8 mouse cellular contexts compared by ENCODE assay signal in genomic region chrX:7657221-7657639, GRCm38 (mm10). TPM values are rescaled to one million over a fixed set of nuclear protein-coding genes. Genes with fewer than 3 reads are reported as not detected.
A peak's percentile ranks its signal among the peaks of the same experiment; 100 is the strongest.
DNase-seq lines count a peak whose midpoint lies in the region; ATAC-seq and TF ChIP-seq lines count a peak whose summit lies in the region.

Gene Prickle3, plus strand, starts transcription at chrX:7657260.

- peak within 1 kb of the TSS; percentile 23 for H3K4me3 ChIP-seq in hindbrain, postnatal 0 days (ENCODE audit: low read length)
- H3K4me3 ChIP-seq in liver, embryonic 13.5 days (replicated peaks) = peak within 1 kb of the TSS; percentile 54

- no peak within 1 kb of the TSS for H3K9ac ChIP-seq in hindbrain, postnatal 0 days (replicated peaks; ENCODE audit: low read length)
- peak within 1 kb of the TSS; percentile 43; the same call in 1 of the 2 replicates for H3K9ac ChIP-seq in liver, embryonic 13.5 days

- WGBS in hindbrain, postnatal 0 days = 22% methylated on average over 26 of the region's 26 CpGs
- WGBS in liver, embryonic 13.5 days (ENCODE audit: insufficient replicate concordance) = 13% methylated on average over 26 of the region's 26 CpGs

- 0 out of 2 replicates have a peak, but pooled peaks have one; percentile 20 for ATAC-seq in cerebellum, adult (ENCODE audit: insufficient number of reproducible peaks, low FRiP score, low TSS enrichment)
- ATAC-seq in hindbrain, postnatal 0 days = peak; percentile 57
- ATAC-seq in liver, embryonic 13.5 days (ENCODE audit: low read depth) = peak; percentile 68

- H3K4me2 ChIP-seq in hindbrain, postnatal 0 days (ENCODE audit: low read depth, low read length) = peak within 1 kb of the TSS; percentile 47
- peak within 1 kb of the TSS; percentile 60 for H3K4me2 ChIP-seq in liver, embryonic 13.5 days

- no peak within 1 kb of the TSS for H3K27ac ChIP-seq in hindbrain, postnatal 0 days
- no peak within 1 kb of the TSS for H3K27ac ChIP-seq in liver, embryonic 13.5 days

- H3K27me3 ChIP-seq in hindbrain, postnatal 0 days (ENCODE audit: insufficient read depth, low read length) = no peaks in the 10 kb centered on the region
- no peaks in the 10 kb centered on the region for H3K27me3 ChIP-seq in liver, embryonic 13.5 days

- no peaks in the 10 kb centered on the region for H3K9me3 ChIP-seq in hindbrain, postnatal 0 days (ENCODE audit: low read length)
- H3K9me3 ChIP-seq in liver, embryonic 13.5 days (replicated peaks) = no peaks in the 10 kb centered on the region

- intact Hi-C loops in gastrocnemius, postnatal 14 days (cut with DNase I; ENCODE audit: low total_unique reads) = no loop called here

- no peak for TF ChIP-seq CTCF in hindbrain, postnatal 0 days (IDR thresholded peaks at IDR 0.05; ENCODE audit: low read depth)

- H3K36me3 ChIP-seq in hindbrain, postnatal 0 days (ENCODE audit: insufficient read depth, low read length) = no peaks in the 10 kb centered on the region
- H3K36me3 ChIP-seq in liver, embryonic 13.5 days = no peaks in the 10 kb centered on the region

- DNase-seq in cerebellum, adult 9-11 months = no peak
- peak; percentile 69 for DNase-seq in adrenal gland, postnatal 25 days
- DNase-seq in gastrocnemius, postnatal 14 days = peak; percentile 60
- peak; percentile 6 for DNase-seq in hindbrain, postnatal 0 days (ENCODE audit: low spot score)
- no peak for DNase-seq in liver, embryonic 13.5 days
- peak; percentile 76 for DNase-seq in naive thymus-derived CD4-positive, alpha-beta T cell, adult 2 months (ENCODE audit: low read depth)
- no peak for DNase-seq in frontal cortex, postnatal 14 days (ENCODE audit: low spot score in 2 of 2)

- H3K4me1 ChIP-seq in hindbrain, postnatal 0 days (ENCODE audit: insufficient read depth, low read length) = no peaks in the 10 kb centered on the region
- H3K4me1 ChIP-seq in liver, embryonic 13.5 days (replicated peaks) = peaks cover 8% of the 10 kb centered on the region; the same call in 1 of the 2 replicates

RNA-seq across cellular contexts. Expression of gene Prickle3, which starts in this region (rescaled TPM):
- 17.9 and 20.0 TPM in 2 replicates for total RNA-seq in adrenal gland, postnatal 25 days (2021)
- total RNA-seq in gastrocnemius, postnatal 14 days (2021) = 10 to 100 TPM; 10.3 to 18.7 TPM
- total RNA-seq in hindbrain, postnatal 0 days (2014; rRNA removed) = 1.6 and 1.8 TPM in 2 replicates
- 1.1 and 1.6 TPM in 2 replicates for polyA plus RNA-seq in hindbrain, postnatal 0 days (2015; fragmentation: Nextera tagmentation; extraction: Ambion mirVana)
- 0.86 and 0.95 TPM in 2 replicates for polyA plus RNA-seq in liver, embryonic 13.5 days (2015; fragmentation: Nextera tagmentation; extraction: Ambion mirVana)

Comparison
In these comparisons a context has a peak if more than half of its experiments do, and no peak if none do; other contexts are left out.
1. Peak in ATAC-seq, H3K4me3 ChIP-seq, H3K9ac ChIP-seq and H3K4me2 ChIP-seq in liver, embryonic 13.5 days; RNA of the gene not detected or under 1 TPM.
2. DNase-seq: peak in adrenal gland, postnatal 25 days (single experiment), gastrocnemius, postnatal 14 days (single experiment), hindbrain, postnatal 0 days (single experiment) and naive thymus-derived CD4-positive, alpha-beta T cell, adult 2 months (single experiment); none in cerebellum, adult 9-11 months (single experiment), liver, embryonic 13.5 days (single experiment) and frontal cortex, postnatal 14 days (0 of 2).
3. Peak in every context shown above with its lines, with median percentiles within 50 percentile points of each other: ATAC-seq.